Mouse (Mus musculus): ENCODE measurements around the gene Trabd2b. TPM values are rescaled to one million over a fixed set of nuclear protein-coding genes. Genes with fewer than 3 reads are reported as not detected.

Gene Trabd2b
- polyA plus RNA-seq, 1 experiment: 2.0 TPM

DNA sequence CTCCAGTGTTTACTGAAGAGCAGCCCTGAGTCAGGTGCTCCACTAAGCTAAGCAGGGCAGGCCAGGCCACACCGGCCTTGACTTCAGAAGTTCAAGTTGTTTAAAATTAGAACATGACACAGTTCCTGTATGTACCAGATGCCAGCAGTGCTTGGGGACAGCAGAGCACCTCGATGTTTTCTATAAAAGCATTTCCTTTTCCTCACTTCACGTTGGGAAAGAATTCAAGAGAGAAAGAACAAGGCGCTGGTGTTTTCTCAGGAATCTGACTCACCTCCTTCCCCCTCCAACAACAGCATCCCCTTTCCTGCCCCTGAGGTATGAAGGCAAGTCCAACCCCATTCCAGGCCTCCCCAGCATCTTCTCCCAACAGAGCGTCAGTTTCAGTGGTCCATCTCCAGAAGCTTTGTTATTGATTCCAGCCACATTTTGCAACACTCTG, 108.8 kb downstream of the Trabd2b start:
- Histone ChIP-seq H3K27ac (ENCODE audit: insufficient read depth, low read length) (no peak overlapping the region), H3K4me3 (ENCODE audit: insufficient read depth, low read length) (no peak overlapping the region)

DNA sequence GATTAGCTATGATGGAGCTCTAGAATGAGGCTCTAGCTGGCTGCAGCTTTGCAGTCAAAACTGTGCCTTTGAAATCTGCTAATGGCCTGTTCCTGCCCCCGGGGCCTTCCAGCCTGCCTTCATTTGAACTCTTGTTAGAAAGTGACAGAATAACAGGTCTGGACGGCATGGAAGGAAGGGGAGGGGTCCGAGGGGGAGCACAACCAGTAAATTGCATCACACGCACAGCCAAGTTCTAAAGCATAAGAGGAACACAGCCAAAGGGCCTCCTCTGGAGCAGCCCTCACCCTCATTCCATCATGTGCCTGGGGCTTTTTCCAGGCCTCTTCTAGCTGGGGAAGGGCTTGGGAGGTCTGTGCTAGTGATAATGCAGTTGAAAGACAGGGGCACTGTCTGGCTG, 110.1 kb downstream of the Trabd2b start:
- no peak for TF ChIP-seq POLR2A (IDR thresholded peaks at IDR 0.05; ENCODE audit: extremely low read depth, insufficient read depth, low read length)
- no peak for TF ChIP-seq CTCF (IDR thresholded peaks at IDR 0.05; ENCODE audit: extremely low read depth, insufficient read depth, low read length)
- no peak overlapping the region for H3K4me3 ChIP-seq (ENCODE audit: insufficient read depth, low read length)
- no peak overlapping the region for H3K27ac ChIP-seq (ENCODE audit: insufficient read depth, low read length)
- peaks cover 6% of the 10 kb centered on the region for H3K4me1 ChIP-seq (ENCODE audit: control insufficient read depth, insufficient read depth, low read length)

More for the DNA sequence above, 108.8 kb downstream of the Trabd2b start:
- H3K4me1 ChIP-seq (ENCODE audit: control insufficient read depth, insufficient read depth, low read length): peaks cover 6% of the 10 kb centered on the region
- no peak for TF ChIP-seq CTCF (IDR thresholded peaks at IDR 0.05; ENCODE audit: extremely low read depth, insufficient read depth, low read length)
- TF ChIP-seq POLR2A (IDR thresholded peaks at IDR 0.05; ENCODE audit: extremely low read depth, insufficient read depth, low read length): no peak

DNA sequence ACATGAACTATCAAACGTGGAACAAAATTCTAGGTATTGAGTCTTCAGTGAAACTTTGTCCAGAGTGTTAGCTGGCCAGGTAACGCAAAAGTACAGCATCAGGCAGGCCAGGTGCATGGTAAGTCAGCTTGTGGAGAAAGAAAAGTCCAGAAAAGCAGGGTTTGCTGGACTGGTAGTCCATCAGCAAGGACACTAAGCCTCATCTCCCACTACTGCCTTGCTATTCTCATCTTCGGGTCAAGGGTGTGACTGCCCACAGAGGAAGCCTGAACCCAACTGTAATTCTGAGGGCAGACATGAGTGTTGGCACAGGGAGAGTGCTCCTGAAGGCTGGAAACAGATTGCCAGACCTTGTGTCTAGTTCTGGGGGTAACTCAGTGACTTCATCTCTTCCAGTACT, 111.5 kb downstream of the Trabd2b start:
- no peak for TF ChIP-seq POLR2A (IDR thresholded peaks at IDR 0.05; ENCODE audit: extremely low read depth, insufficient read depth, low read length)
- TF ChIP-seq CTCF (IDR thresholded peaks at IDR 0.05; ENCODE audit: extremely low read depth, insufficient read depth, low read length): no peak
- no peak overlapping the region for H3K4me3 ChIP-seq (ENCODE audit: insufficient read depth, low read length)
- H3K4me1 ChIP-seq (ENCODE audit: control insufficient read depth, insufficient read depth, low read length): peaks cover 6% of the 10 kb centered on the region
- no peak overlapping the region for H3K27ac ChIP-seq (ENCODE audit: insufficient read depth, low read length)

DNA sequence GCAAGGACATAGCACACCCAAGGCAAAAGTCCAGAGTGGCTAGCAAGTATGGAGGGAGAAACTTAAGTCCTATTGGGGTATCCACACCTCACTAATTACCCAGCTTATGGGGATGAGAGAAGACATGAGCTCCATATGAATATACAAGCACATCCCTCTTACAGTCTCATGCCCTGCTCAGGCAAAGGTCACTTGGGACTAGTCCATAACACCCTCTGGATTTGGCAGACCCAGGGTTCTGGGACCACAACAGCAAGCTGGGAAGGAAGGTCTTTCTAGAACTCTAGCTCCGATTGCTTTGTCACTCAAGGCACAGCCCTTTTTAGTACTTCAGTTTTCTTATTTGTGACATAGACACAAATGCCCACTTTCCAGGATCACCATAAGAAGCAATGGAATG, 112.0 kb downstream of the Trabd2b start:
- H3K4me3 ChIP-seq (ENCODE audit: insufficient read depth, low read length): no peak overlapping the region
- H3K4me1 ChIP-seq (ENCODE audit: control insufficient read depth, insufficient read depth, low read length): peaks cover 6% of the 10 kb centered on the region
- no peak for TF ChIP-seq CTCF (IDR thresholded peaks at IDR 0.05; ENCODE audit: extremely low read depth, insufficient read depth, low read length)
- no peak overlapping the region for H3K27ac ChIP-seq (ENCODE audit: insufficient read depth, low read length)

DNA sequence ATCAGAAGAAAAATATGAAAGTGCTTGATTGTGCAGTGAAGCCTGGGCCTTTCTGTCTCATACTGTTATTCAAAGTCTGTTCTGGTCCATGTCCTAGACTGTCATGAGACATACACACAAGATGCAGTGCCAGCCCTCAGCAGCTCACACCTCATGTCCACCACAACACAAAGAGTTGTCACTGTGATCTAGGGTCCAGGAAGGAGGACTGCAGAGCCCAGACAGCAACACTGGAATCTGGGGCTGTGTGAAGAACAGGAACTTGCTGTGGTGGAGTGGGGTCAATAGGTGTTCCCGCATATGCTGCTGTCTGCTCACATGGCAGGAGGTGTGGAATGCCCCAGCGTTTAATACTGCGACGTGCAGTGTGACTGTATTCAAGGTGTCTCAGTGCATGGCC, 112.8 kb downstream of the Trabd2b start:
- TF ChIP-seq POLR2A (IDR thresholded peaks at IDR 0.05; ENCODE audit: extremely low read depth, insufficient read depth, low read length) (no peak), CTCF (IDR thresholded peaks at IDR 0.05; ENCODE audit: extremely low read depth, insufficient read depth, low read length) (no peak)
- H3K27ac ChIP-seq (ENCODE audit: insufficient read depth, low read length): no peak overlapping the region

DNA sequence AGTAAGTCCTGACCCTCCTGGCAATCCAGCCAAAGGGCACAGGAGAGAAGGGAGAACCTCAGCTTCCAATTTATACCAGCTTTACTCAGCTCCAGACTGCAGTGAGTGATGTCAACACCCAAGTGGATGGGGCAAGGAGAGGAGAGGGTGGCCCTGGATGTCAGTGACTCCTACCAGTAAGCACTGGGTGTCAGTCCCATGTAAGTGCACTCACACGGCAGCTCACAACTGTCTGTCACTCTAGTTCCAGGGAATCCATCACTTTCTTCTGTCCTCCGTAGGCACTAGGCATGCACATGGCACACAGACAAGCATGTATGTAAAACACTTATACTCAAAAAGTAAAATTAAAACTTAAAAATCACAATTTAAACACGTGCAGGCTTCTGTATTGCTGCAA, 113.4 kb downstream of the Trabd2b start:
- no peak for TF ChIP-seq CTCF (IDR thresholded peaks at IDR 0.05; ENCODE audit: extremely low read depth, insufficient read depth, low read length)
- TF ChIP-seq POLR2A (IDR thresholded peaks at IDR 0.05; ENCODE audit: extremely low read depth, insufficient read depth, low read length): no peak
- Histone ChIP-seq H3K4me1 (ENCODE audit: control insufficient read depth, insufficient read depth, low read length) (peaks cover 6% of the 10 kb centered on the region), H3K27ac (ENCODE audit: insufficient read depth, low read length) (no peak overlapping the region), H3K4me3 (ENCODE audit: insufficient read depth, low read length) (no peak overlapping the region)

More for the DNA sequence above, 112.8 kb downstream of the Trabd2b start:
- no peak overlapping the region for H3K4me3 ChIP-seq (ENCODE audit: insufficient read depth, low read length)
- peaks cover 6% of the 10 kb centered on the region for H3K4me1 ChIP-seq (ENCODE audit: control insufficient read depth, insufficient read depth, low read length)

DNA sequence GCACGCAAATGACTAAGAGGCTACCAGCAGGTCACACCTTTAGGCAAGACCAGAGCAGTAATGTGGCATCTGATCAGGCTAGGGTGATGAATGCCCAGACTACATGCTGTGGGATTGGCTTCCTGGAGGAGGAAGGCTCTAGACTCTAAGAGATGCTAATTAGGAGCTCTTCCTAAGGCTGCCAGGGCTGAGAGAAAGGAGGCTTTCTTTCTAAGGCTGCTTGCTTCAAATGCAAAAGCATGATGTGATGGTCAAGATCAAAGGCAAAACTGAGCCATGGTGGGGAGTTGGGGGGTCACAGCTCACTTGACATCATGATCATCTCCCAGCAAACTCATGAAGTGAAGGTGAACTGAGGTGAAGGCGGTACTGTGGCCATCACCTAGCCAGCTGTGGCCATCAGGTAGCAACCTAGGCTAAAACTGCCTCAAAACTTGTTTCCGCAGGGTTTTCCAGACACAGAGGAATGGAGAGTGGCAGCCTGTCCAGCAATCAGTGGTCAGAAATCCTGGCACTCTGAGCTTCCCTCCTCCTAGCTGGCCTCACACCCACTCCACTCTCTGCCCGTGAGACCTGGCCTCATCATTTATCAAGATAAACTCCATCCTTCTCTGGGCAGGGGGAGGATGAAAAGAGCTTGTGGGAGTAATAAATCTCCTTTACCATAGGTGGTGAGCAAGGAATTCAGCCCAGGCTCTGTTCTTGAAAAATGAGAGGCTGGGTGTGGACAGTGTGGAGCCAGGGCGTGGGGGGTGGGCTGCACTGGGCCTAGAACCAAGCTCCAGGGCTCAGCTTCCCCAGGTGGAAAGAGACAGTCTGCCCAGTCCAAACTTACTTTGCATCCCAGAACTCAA, 117.0 kb downstream of the Trabd2b start:
- no peak overlapping the region for H3K4me3 ChIP-seq (ENCODE audit: insufficient read depth, low read length)
- H3K27ac ChIP-seq (ENCODE audit: insufficient read depth, low read length): no peak overlapping the region
- no peak for TF ChIP-seq CTCF (IDR thresholded peaks at IDR 0.05; ENCODE audit: extremely low read depth, insufficient read depth, low read length)
- no peak for TF ChIP-seq POLR2A (IDR thresholded peaks at IDR 0.05; ENCODE audit: extremely low read depth, insufficient read depth, low read length)
- no peaks in the 10 kb centered on the region for H3K4me1 ChIP-seq (ENCODE audit: control insufficient read depth, insufficient read depth, low read length)

DNA sequence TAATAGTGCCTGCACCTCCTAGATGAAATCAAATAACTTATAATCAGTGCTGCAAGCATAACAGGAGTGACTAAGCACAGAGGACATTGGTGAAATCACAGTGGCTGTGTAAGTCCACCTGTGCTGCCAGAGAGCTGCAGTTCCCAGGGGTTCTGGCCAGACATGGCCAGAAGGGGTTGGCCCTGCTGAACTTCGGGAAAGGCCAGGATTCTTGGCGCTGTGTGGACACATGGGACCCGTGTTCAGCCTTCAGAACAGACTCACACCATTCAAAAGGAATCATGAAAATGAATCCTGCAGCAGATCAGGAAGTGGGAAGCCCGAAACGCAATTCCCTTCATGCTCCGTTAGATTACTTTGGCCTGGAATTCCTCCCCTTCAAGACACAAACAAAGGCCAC, 125.1 kb downstream of the Trabd2b start:
- no peak overlapping the region for H3K27ac ChIP-seq (ENCODE audit: insufficient read depth, low read length)
- no peaks in the 10 kb centered on the region for H3K4me1 ChIP-seq (ENCODE audit: control insufficient read depth, insufficient read depth, low read length)
- H3K4me3 ChIP-seq (ENCODE audit: insufficient read depth, low read length): no peak overlapping the region
- TF ChIP-seq POLR2A (IDR thresholded peaks at IDR 0.05; ENCODE audit: extremely low read depth, insufficient read depth, low read length) (no peak), CTCF (IDR thresholded peaks at IDR 0.05; ENCODE audit: extremely low read depth, insufficient read depth, low read length) (no peak)

DNA sequence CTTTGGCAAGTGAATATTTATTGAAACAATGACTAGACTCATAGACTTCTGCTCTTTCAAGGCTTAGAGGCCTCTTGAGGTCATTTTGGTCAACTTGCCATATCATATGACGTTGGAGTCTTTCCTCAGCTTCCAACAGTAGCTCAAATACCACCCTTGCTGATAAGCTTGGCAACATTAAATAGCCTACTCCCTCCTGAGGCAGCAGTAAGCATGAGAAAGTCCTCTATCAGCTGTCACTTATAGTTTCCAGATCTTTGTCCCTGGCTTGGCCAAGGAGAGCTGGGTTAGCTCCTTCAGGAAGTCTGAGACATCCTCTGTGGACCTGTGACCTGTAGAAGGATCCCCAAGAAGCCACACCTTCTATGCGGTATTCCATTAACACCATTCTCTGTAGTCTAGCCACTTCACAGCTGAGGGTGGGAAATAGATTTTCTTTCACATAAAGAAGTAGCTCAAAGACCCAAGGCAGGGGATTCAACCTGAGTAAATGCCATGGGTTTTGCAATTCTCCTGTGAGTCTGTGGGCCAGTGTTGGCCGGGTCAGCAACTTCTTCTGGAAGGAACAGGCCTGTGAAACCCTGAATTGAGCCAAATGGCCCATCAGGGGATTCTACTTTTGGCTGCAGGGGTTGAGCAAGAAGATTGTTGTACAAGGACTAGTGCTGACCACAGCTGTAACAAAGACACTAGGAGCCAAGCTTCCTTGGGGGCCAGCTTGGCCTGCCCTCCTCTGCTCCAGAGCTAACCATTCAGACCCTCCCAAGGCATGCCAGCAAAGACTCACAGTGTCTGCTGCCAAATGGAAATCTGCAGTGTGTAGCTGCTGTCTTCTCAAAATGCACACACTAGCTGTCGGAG, 127.6 kb downstream of the Trabd2b start:
- TF ChIP-seq POLR2A (IDR thresholded peaks at IDR 0.05; ENCODE audit: extremely low read depth, insufficient read depth, low read length): no peak
- no peak for TF ChIP-seq CTCF (IDR thresholded peaks at IDR 0.05; ENCODE audit: extremely low read depth, insufficient read depth, low read length)

More for the DNA sequence above, 127.6 kb downstream of the Trabd2b start:
- H3K27ac ChIP-seq (ENCODE audit: insufficient read depth, low read length): no peak overlapping the region
- H3K4me1 ChIP-seq (ENCODE audit: control insufficient read depth, insufficient read depth, low read length): no peaks in the 10 kb centered on the region; the same call in 1 of the 2 replicates
- H3K4me3 ChIP-seq (ENCODE audit: insufficient read depth, low read length): no peak overlapping the region

Data from cortical plate, adult 2 months (tissue).